19 mouse cellular contexts compared by ENCODE assay signal in the genomic region with DNA sequence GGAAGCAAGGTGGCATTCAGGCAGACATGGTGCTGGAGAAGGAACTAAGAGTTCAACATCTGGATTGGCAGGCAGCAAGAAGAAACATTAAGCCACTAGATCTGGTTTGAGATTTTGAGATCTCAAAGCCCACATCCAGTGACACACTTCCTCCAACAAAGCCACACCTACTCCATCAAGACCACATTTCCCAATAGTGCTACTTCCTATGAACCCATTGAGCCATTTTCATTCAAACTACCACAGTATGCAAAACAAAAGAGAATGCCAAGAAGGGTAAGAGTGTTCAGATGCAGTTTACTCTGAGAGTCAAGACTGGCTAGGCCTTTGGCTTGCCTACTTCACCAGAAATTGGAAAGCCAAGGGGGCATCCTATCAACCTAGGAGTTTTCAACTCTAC.
DNase-seq lines count a peak whose midpoint lies in the region; ATAC-seq lines count a peak whose summit lies in the region.
"Had no signal": no experiment of that assay in that cellular context is flagged by ENCODE, and none has a peak within 500 bp of the region (broad histone marks: within the 10 kb centered on the region; RNA-seq: fewer than 3 reads in every experiment).

No protein-coding gene starts in this region.

- DNase-seq in ES-CJ7 (ENCODE audit: low read depth, low spot score) (peak; percentile 68), adipocyte (ENCODE audit: low spot score) (peak; percentile 64), MN1 (ENCODE audit: low spot score) (no peak)
- DNase-seq in thymus, postnatal 14 days, result no peak
- no peak for DNase-seq in kidney, adult 18-20 months
- DNase-seq: adrenal gland, postnatal 10 days; adrenal gland, postnatal 36 days; cerebellum, adult 18-20 months; cerebellum, adult 9-10 months; cerebellum, postnatal 14 days; gastrocnemius, postnatal 10 days; gastrocnemius, postnatal 36 days had no signal

- ATAC-seq in megakaryocyte, adult 5-6 weeks (ENCODE audit: poor library complexity, severe bottlenecking), result peak; percentile 81
- ATAC-seq in neutrophil, adult 5-6 weeks (ENCODE audit: extremely low read depth, insufficient number of reproducible peaks, low FRiP score, poor library complexity, severe bottlenecking), result peak; percentile 43; the same call in 1 of the 2 replicates
- ATAC-seq: activated CD4-positive, CD25-positive, alpha-beta regulatory T cell, adult 4 months; CD4-positive, CD25-positive, alpha-beta regulatory T cell, adult 4 months; forebrain, embryonic 15.5 days; intestine, embryonic 15.5 days; Patski had no signal

Comparison
In these comparisons a context has a peak if more than half of its experiments do, and no peak if none do; other contexts are left out.
1. DNase-seq: peak in ES-CJ7 (single experiment) and adipocyte (single experiment); none in MN1 (single experiment), thymus, postnatal 14 days (single experiment) and kidney, adult 18-20 months (single experiment).